Mouse (Mus musculus): ENCODE measurements around the gene Snrpa.

- TF ChIP-seq EP300 (IDR thresholded peaks at IDR 0.05; ENCODE audit: low read depth) (no peak), CTCF (IDR thresholded peaks at IDR 0.05; ENCODE audit: low read depth) (no peak)
Observed at GRCm38 (mm10) chr7:27235726-27236125, 39.7 kb upstream of the Snrpa start.
